Mouse (Mus musculus) T-helper 1 cell (primary cell): ENCODE data around the gene Heatr5a.

Experiments used
- in situ Hi-C: fragments of 300-600 bp; cut with MboI, MseI; formaldehyde crosslinking; loops from one replicate; pipeline ENCODE4 v1.15.1; 2025; ENCODE audit warnings: high pct_unique_total_duplicates

Gene Heatr5a

DNA sequence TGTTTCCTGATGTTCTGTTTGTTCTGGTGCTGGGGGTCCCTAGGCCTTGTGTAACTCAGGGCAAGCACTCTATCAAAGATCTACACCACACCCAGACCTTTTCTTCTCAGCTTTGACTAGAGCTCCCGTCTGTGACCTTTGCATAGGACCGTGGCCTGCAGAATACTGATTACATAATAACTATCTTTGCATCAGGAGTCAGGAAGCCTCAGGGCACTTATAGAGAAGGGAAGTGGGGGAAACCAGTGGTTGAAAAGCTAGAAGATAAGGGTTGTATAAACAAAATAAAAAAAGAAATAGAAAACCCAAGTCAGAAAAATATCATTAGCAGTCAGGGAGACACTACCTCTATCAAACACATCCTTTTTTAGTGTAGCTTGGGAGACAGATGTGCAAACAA, 121.2 kb downstream of the Heatr5a start:
- in situ Hi-C loops, result no loop called here

DNA sequence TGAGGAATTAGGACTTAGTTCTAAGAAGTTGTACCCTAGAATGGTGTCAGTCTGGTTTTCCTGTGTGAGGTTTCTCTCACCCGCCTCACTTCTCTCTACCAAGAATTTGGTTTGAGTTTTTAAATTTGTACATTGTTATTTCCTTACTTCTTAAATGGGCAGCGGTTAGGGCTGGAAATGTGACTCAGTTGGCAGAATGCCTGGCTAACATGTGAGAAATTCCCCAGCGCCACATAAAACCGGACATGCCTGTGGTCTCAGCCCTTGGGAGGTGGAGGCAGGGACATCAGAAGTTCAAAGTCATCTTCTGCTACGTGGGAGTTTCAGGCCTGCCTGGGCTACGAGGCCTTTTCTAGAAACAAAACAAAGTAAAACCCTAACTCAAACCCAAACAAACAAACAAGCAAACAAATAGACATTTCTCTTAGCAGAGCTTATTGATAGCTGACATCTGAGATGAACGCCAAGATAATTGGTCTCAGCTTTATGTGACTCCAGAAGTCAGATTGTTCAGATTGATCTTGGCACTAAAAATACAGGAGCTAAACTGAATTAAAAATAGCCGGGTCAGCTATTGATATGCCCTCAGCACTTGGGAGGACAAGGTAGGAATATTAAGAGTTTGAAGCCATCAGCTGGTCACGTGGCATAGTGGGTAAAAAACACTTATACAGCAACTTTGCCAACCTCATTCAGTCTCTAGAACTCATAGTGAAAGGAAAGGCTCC, 123.0 kb downstream of the Heatr5a start:
- in situ Hi-C loops, result no loop called here

DNA sequence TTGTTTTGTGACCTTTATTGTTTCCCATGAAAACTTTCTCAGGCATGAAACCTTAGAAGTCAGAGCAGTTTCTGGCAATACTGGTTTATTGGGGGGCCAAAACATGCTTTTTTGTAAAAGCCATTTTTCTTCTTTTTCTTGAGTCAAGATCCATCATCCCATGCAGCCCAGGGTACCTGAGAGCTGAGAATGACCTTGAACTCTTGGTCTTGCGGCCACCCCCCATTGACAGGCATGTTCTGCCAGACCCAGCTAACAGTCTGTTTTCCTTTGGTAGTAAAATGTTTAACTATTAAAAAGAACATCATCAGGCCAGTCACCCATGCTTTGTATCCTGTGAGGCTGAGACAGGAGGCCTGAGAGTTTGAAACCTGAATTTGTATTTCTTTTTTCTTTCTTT, 125.9 kb downstream of the Heatr5a start:
- in situ Hi-C loops, result no loop called here

DNA sequence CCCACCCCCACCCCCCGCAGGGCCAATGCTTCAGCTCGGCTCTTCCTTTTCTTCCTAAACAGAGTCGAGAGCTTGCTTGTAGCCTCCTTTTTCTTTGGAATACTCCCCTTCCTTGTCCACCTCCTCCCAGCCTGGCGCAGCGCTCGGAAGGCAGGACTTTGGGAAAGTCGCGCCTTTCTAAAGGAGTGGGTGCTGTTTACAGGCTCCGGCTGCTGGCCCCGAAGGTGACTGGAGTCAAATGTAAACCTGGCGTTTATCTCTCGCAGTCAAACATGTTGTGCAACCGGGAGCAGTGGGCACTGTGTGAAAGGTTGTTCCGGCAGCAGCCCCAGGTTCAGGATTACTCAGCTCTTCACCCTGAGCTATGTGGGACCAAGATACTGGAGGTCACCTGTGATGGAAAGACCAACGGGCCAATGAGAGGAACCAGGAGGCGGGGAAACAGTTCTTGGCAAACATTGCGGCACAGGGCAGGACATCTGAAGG, 126.3 kb downstream of the Heatr5a start:
- in situ Hi-C loops, result loop anchor here (5.0 kb wide), 1 partner anchor 32 kb away; no protein-coding TSS in a partner anchor

DNA sequence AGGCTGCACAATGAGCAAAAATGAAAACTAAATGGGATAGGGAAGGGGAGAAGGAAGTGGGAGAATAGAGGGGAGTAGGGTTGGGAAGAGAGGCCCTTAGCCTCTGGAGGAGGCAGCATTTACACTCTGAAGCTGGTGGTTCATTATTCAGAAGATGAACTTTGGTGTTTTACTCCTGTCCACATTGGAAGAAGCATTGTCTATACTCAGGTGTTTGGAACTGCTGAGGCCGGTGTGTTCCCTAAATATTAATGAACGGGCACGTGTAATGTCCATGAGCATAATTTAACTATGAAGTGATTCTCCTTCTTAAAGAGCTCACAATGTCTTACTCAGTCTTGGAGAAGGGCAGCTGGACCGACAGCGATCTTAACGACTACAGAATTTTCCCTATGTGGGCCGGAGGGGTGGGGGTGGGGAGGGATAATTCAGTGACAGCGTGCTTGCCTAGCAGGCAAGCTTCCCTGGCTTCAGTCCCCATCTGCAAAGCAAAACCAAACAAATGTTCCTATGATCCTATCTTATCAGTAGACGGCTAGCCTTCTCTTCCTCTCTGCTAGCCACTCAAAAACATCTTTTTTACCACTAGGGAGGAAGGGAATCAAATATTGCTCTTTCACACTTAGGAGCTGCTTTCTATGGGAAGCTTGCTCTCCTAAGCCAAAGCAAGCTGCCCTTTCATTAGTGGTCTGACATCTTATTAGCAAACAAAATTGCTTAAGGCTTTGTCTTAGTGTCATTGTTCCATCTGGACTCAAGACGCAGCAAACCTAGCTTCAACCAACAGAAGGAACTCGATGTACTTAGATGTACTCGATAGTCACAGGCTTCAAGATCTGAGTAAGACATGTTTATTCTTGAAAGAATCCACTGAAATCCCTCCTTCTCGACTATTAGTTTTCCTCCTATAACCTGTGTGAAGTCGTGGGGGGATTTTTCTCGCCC, 127.3 kb downstream of the Heatr5a start:
- in situ Hi-C loops, result loop anchor here (5.0 kb wide), 1 partner anchor 33 kb away; no protein-coding TSS in a partner anchor

DNA sequence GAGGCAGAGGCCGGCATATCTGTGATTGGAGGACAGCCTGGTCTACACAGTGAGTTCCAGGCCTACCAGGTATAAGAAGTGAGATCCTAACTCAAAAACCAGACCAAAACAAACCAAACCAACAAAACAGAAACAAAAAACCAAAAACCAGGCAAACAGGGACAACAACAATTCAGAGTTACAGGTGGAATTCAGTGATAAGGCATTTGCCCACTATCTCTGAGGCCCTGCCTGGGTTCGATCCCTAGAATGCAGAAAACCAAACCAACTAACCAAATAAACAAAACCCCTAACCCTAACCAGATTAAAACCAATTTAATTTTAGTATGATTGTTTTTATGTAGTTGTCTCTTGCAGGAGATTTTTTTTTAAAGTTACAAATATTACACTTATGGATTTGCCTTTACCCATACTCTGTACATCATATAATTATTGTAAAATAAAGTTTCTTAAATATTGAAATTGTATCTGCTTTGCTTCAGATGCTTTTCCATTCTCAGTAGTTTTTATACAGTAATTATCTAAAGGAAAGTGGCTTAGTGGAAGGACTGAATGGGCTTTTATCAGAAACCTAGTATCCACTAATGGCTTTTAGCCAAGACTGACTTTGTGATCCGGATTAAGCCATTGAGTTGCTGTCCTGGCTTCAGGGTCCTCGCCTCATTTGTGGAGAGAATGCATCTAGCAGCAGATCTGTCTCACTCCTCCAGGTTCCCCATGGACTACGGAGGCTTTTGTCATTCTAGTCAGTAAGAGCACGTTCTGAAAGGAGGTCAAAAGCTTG, 128.8 kb downstream of the Heatr5a start:
- in situ Hi-C loops, result loop anchor here (5.0 kb wide), 1 partner anchor 35 kb away; no protein-coding TSS in a partner anchor

DNA sequence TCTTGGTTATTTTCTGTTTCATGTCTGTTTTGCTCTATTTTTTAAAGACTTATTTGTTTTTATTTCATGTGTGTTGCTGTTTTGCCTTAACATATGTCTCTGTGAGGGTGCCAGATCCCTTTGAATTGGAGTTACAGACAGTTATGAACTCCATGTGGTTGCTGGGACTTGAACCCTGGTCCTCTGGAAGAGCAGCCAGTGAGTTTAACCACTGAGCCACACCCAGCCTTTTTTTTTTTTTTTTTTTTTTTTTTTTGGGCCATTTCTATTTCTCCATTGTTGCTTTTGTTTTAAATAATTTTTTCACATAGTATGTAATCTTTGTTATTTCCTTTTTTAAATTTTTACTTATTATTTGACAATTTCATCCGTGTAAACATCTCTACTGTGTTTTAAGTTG, 131.3 kb downstream of the Heatr5a start:
- in situ Hi-C loops, result loop anchor here (5.0 kb wide), 1 partner anchor 37 kb away; no protein-coding TSS in a partner anchor

DNA sequence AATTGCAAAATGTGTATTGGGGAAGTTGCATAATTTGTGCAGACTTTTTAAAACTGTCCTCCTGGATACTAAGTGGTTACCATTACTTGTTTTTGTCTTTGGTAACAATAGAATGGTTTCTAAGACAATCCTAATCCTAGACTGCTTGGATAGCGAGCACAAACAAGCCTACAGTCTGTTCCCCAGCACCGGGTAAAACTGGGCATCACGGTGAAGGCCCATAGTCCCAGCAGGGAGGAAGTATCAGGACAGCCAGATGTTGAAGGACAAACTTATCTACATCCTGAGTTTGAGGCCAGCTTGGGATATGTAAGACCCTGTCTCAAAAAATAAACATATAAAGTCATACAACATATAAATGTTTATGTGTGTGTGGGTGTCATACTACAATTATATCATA, 135.9 kb downstream of the Heatr5a start:
- in situ Hi-C loops, result no loop called here

DNA sequence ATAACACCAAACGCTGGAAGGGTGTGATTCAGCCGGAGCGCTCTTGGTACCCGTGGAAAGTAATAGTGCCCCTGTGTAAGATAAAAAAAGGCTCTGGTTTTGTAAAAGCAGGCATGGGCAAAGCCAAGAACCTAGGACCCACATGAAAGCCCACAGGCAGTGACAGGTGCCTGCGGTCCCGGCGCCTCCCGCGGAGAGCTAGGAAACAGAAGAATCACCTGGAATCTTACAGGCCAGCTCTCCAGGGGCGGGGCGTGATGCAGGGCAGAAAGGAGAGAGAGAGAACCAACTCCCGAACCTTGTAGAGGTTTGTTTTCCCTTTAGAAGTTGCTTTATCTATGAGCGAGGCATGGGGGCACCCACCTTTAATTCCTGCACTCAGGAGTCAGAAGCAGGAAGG, 139.2 kb downstream of the Heatr5a start:
- in situ Hi-C loops, result no loop called here

DNA sequence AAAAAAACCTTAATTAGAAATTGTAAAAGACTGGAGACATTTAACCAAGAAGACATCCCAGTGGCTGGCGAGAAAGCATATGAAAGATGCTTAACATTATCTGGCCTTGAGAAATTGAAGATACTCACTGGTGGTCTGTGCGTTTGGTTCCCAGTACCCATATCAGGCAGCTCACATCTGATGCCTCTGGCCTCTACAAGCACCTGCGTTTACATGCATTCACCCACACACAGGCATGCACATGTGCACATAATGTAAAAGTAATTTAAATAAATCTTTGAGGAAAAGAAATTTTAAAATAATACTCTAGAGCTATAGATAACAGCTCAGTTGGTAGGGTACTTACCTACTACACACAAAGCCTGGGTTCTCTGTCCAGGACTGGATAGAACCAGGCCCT, 139.8 kb downstream of the Heatr5a start:
- in situ Hi-C loops, result no loop called here

DNA sequence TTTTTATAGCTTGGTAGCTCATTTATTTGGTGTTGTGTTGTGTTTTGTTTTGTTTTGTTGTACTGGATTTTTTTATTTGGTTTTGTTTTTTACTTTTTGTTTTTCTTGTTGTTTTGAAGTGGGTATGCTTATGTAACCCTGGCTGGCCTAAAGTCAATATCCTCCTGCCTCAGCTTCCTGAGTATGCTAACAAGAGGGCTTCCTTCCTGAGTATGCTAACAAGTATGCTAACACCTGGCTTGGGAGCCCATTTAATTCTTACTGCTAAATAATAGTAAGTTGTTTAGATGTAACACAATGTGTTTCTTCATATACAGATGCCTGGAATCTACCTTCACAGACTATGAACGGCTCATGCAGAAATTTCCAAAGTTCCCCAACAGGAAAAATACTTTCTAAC, 140.4 kb downstream of the Heatr5a start:
- in situ Hi-C loops, result no loop called here

DNA sequence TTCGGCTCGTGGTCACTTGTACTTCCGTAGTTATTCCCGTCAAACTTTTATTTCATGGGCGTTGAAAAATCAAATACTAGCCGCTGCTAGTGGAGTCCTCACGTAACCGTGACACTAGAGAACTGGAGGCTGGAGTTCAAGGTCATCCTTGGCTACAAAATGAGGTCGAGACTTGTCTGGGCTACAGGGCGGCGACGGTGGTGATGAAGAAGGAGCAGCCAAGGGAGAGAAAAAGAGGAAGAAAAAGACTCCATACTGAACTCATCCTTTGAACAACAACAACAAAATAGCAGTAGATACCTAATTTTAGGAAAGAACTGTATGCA, 141.1 kb downstream of the Heatr5a start:
- in situ Hi-C loops, result no loop called here

DNA sequence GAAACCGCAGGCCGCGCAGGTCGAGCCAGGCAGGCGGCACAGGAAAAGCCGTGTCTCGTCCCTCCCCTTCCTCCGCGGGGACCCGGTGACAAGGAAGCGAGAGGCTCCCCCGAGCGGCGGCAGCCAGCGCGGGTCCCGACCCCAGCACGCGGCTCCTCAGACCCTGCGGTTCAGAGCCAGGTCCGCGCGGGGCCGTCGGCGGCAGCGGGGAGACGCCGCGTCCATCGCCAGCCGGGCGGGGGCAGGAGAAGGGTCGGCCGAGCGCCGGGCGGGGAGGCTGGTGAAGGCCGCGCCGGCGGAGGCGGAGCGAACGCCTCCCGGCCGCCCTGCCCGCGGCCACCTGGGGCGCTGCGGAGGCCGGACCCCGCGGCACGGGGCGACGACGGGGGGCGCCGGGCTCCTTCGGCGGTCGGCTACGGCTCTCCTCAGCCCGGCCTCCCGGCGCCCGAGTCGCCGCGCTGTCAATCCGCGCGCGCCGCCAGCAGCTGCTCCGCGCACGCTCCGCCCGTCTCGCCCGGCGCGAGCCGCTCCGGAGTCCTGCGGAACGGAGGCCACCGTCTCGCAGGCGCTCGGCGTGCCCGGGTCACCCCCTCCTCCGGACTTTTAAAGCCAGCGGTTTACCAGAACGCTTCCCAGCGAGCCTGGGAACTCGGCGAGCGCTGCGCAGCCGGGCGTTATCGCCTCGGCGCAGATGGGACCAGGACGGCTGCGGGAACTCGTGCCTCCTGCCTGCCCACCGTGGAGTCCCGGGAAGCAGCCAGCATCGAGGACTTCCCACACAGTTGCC, 141.6 kb downstream of the Heatr5a start, which contains the start of gene Hectd1:
Gene Hectd1, minus strand, starts transcription at position 247 of the 787 bp plus-strand sequence.
- in situ Hi-C loops, result loop anchor here (10.0 kb wide), 2 partner anchors 55 to 175 kb away; partner anchors contain the start of gene Dtd2

DNA sequence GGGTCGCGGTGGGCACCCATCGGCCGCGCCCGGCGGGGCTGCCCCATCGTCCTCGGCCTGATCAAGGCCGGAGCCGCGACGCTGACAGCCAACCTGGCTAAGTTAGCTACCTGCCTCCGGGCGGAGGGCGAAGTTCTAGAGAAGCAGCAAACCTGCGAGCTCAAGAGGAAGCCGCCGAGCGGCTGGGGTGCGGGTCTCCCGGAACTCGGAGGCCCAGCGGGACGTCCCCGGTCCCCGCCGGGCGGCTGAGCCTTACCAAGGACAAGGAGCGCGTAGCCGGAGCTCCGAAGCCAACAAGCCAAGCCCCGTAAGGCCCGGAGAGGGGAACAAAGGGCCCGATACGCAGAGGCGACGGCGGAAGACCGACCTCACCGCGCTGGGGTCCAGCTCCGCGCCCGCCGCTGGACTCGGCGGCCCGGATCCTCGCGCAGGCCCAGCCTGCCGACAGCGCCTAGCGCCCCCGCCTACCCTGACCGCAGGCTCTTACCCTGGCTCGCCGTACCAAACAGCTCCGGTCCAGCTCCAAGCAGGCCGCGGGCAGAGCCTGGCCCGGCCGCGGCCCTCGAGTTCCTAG, 142.3 kb downstream of the Heatr5a start:
- in situ Hi-C loops, result loop anchor here (10.0 kb wide), 2 partner anchors 56 to 176 kb away; partner anchors contain the start of gene Dtd2

DNA sequence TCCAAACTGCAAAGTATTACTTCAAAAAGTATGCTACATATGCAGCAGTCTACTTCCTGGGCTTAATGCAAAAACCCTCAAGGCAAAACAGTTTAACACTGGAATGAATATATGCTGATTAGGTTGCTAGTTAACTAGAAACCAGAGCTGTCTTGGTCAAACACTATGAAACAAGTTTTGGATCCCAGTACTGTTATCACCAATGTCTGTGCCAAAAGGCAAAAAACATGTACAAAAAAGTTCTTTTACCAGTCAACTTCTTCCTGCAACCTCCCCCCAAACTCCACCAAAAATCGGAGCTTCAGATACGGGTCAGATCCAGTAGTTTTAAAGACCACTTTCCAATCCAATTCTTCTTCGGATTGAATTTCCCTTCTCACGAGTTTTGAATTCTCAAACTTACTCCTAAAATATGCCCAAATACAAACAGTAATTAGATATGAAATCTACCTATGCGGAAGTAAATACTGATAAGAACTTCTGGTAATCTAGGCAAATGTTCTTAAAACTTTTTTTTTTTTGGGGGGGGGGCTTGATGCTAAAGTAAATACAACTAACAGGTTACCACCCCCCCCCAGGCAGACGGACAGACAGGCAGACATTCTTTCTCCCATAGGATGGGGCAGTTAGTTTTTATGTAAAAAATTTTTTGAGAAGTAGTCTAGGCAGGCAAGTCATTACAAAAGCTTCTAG, 143.0 kb downstream of the Heatr5a start:
- in situ Hi-C loops, result loop anchor here (10.0 kb wide), 2 partner anchors 57 to 177 kb away; partner anchors contain the start of gene Dtd2
